Mouse (Mus musculus) spleen, postnatal 36 days (tissue): ENCODE results near the gene Abca13.
"Not testable (repeated sequence)": the region's sequence is repeated elsewhere in the genome, so short reads cannot be mapped to it uniquely, and the experiment has no call there.

Experiments
- DNase-seq, 2 experiments: peaks; one replicate each; pipeline ENCODE4 v3.0.0; 2022; ENCODE audit warnings: low spot score in 2 of 2, mixed read lengths in 1 of 2

The Abca13 gene

GRCm38 (mm10) chr11:9191555-9192131 is at the start of gene Abca13:
Gene Abca13, plus strand, starts transcription at chr11:9191942.
- no peak for DNase-seq

GRCm38 (mm10) chr11:9145113-9145512 is 46.6 kb upstream of the Abca13 start:
- DNase-seq = no peak

GRCm38 (mm10) chr11:9146115-9146514 is 45.6 kb upstream of the Abca13 start:
- DNase-seq = no peak

DNA sequence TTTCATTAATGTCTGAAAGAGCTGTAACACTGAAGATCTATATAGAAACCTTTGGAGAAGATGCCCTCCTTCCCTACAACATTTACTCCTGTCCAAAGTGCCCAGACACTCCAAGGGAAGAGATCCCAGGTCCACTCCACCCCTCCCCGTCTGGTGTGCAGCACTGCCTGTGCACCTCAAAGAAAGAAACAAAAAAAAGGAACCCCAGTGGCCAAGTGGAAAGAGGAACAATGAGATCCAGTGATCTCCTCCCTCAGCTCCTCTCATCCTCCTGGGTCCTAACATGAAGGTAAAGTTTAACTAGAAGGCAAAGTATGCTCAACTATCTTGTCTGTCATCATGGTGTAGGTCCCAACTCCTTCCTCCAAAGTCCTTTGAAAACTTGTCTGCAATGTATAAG is 45.1 kb upstream of the Abca13 start:
- DNase-seq = no peak

DNA sequence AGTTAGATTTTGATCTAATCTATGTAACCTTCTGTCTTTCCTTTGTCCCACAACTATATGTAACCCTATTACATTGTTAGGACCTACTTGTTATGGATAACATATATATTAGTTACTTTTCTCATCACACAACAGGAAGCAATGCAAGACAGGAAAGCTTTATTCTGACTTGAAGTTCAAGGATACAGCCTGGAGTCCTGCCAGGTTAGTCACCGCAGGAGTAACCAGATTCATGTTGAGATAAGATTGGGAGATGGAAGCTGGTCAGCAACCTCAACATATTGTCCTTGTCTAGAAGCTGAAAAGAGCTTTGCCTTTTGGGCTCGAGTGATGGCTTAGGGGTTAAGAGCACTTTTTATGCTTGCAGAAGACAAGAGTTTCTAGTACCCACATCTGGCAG is 43.5 kb upstream of the Abca13 start:
- DNase-seq = no peak

- DNase-seq = not testable (repeated sequence)
These were observed 41.3 kb upstream of the Abca13 start for GRCm38 (mm10) chr11:9150403-9150802.

DNA sequence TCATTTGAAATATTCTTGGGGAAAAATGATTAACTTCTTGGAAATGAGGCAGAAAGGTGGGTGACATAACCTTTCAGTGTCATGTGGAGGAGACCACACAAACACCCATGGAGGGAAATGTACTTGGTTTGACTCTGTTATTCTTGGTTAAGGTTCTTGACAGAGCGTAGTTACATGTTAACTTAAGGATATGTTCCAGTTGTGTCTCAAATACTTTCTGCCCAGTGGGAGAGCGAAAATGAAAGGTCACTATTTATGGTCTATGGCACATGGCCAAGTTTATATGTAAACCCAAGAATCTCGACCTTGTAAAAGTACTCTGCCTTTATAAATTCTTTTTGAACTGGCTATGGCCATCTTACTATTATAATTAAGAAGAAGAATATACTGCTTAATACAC is 31.8 kb upstream of the Abca13 start:
- DNase-seq = no peak

GRCm38 (mm10) chr11:9167331-9167730 is 24.4 kb upstream of the Abca13 start:
- no peak for DNase-seq

- no peak for DNase-seq
These were observed 10.3 kb upstream of the Abca13 start for GRCm38 (mm10) chr11:9181477-9181876.

- DNase-seq = not testable (repeated sequence)
These were observed 2.3 kb upstream of the Abca13 start for GRCm38 (mm10) chr11:9189471-9189870.

DNA sequence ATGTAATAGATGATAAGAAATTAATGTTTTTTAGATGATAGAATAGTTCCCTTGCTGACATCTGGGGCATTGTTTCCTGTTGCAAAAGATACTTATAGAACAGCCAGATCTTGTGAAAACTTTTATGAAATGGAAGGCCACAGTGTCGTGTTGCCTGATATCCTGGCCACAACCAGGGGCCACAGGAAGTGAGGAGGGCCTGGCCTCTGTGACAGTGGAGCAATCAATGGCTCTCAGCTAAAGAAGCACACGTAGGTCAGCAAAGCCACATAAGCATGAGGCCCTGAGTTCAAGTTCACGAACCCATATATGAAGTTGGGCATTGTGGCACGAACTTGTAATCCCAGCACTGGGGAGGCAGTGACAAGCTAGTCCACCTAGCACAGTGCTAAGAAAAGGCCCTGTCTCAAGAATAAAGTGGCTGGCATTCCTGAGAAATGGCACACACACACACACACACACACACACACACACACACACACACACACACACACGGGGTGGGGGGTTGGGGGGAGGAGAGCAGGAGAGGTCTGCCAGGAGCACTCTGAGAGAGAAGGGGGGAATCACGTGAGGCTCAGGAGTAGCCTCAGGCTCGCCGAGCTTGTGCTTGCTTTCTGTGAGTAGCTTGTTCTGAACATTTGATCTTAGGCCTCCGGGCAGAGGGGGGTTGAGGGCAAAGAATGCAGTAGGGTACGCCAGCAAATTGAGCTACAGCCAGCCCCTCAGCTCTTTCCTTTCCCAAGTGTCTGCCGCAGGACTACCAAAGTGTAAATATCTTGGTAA is 779 bp upstream of the Abca13 start:
- no peak for DNase-seq

DNA sequence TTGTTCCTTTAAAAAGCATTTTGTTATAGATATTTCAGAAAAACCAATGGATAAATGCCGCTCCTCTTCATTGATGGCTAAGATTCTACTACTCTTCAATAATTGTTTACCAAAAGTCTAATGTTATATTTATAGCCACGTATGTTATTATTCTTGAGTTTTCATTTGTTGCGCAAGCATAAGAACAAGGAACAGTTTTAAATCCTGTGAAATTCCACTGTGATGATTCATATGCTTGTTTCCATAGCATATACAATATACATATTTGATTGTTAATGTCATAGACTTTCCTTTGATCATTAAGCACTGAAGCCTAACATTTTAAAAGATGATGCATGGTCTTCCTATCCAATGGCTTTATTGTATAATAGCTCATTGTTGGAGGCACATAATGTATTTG is 3.1 kb downstream of the Abca13 start:
- DNase-seq = no peak

- DNase-seq = no peak
These were observed 8.1 kb downstream of the Abca13 start for GRCm38 (mm10) chr11:9199868-9200267.

- DNase-seq = no peak
These were observed 19.0 kb downstream of the Abca13 start for GRCm38 (mm10) chr11:9210707-9211106.

DNA sequence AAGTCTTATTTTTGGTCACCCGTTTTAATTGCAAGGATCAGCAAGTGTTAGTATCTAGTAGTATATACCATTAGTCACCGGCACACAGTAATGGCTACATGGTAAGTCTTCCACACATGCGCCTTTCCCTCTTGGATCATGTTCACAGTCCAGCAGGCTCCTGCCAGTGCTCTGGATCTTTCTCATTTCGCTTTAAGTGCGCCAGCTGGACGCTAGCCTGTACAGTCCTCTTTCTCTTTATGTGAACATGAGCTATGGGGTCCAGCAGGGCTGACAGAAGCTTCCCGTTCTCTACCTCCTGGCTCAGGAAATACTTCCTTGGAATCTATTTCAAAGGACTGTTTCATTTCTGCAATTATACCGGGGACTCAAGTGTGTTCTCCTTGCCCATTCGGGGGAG is 21.8 kb downstream of the Abca13 start:
- DNase-seq = no peak

GRCm38 (mm10) chr11:9216252-9216651 is 24.5 kb downstream of the Abca13 start:
- no peak for DNase-seq

DNA sequence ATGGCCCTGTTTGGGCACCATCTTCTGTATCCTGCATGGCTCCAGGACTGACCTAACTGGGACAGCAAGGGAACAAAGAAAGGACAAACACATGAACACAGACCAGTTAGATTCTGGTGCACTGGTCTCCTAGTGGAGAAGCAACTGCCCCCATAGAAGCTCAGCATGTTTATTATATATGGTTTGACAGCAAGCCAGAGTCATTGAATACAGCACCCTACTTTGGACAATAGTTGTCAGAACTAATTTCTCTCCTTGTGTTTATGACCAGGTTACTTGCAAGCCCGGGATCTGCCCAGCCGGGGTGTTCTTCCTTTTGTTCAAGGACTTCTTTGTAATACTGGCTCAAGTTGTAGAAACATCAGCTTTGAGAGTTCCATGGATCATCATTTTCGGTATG is 28.8 kb downstream of the Abca13 start:
- DNase-seq = no peak

- no peak for DNase-seq
These were observed 29.9 kb downstream of the Abca13 start for GRCm38 (mm10) chr11:9221646-9222045.

GRCm38 (mm10) chr11:9226399-9226798 is 34.7 kb downstream of the Abca13 start:
- DNase-seq = no peak

GRCm38 (mm10) chr11:9249627-9250026 is 57.9 kb downstream of the Abca13 start:
- not testable (repeated sequence) for DNase-seq

DNA sequence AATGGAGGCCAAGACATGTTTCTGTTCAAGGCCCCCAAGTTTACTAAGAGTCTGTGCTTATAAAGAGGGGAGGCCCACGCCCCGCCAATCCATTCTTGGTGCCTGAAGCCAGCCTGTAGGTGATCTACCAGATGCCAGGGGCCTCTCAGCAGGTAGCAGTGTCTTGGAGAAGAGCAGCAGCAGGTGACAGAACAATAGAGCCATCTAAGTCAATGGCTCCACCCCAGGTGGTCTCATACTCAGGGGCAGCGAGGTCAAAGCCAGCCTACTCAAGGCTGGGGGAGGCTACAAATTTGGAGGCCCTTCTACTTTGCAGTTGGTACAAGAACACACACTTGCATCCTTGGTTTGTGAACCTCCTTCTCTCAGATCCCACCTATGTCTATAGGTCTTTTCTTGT is 71.3 kb downstream of the Abca13 start:
- DNase-seq = not testable (repeated sequence)

GRCm38 (mm10) chr11:9269090-9269489 is 77.3 kb downstream of the Abca13 start:
- no peak for DNase-seq

GRCm38 (mm10) chr11:9285204-9285603 is 93.5 kb downstream of the Abca13 start:
- no peak for DNase-seq

GRCm38 (mm10) chr11:9285759-9286158 is 94.0 kb downstream of the Abca13 start:
- DNase-seq = no peak
